Mouse (Mus musculus): ENCODE measurements around the gene Mcrip1. TPM values are rescaled to one million over a fixed set of nuclear protein-coding genes. Genes with fewer than 3 reads are reported as not detected.

Gene Mcrip1
- polyA plus RNA-seq, 1 experiment from 2014 or later: 267 TPM

DNA sequence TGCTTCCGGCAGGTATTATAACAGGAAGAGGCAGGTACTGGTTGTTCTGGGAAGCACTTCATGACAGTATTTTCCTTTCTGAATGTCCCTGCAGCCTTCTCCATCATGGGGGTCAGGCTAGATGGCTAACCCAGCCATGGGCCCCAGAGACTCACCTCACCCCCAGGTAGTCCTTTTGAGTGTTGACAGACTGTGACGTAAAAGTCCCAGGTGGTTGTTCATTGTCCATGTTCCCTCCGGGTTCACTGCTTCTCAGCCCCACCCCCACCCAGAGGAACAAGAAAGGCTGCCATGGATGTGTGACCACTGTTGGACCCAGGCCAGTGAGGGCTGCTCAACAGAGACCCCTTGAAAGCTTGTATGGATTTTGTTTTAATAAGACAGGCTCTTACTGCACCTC lies 56.2 kb downstream of the Mcrip1 start:
- H3K4me3 ChIP-seq (ENCODE audit: low read depth, low read length): peak overlapping the region; percentile 89; the same call in 1 of the 2 replicates
- H3K9me3 ChIP-seq (ENCODE audit: control insufficient read depth, low read length): no peaks in the 10 kb centered on the region
- WGBS: 55% methylated on average over 3 of the region's 3 CpGs
- no peaks in the 10 kb centered on the region for H3K27me3 ChIP-seq (ENCODE audit: control insufficient read depth, insufficient read depth, low read length)
- H3K36me3 ChIP-seq (ENCODE audit: control insufficient read depth, insufficient read depth, low read length): peaks cover 30% of the 10 kb centered on the region
- no peak for ATAC-seq (ENCODE audit: low read depth)
- peak overlapping the region; percentile 95 for H3K4me2 ChIP-seq (ENCODE audit: low read depth, low read length)
- peak overlapping the region; percentile 81; the same call in 1 of the 2 replicates for H3K9ac ChIP-seq (replicated peaks; ENCODE audit: low read depth, low read length)
- peaks cover 25% of the 10 kb centered on the region for H3K4me1 ChIP-seq (ENCODE audit: control insufficient read depth, insufficient read depth, low read length)
- H3K27ac ChIP-seq (ENCODE audit: low read depth, low read length): peak overlapping the region; percentile 36; the same call in 1 of the 2 replicates

Other genes with a start within 250 kb of the Mcrip1 start
- 4,176 and 4,177 TPM in 2 replicates for gene Actg1, start 201.2 kb downstream of the Mcrip1 start, polyA plus RNA-seq (2014; fragmentation: Nextera tagmentation; extraction: Ambion mirVana)
- gene Fscn2, start 188.2 kb downstream of the Mcrip1 start, polyA plus RNA-seq (2014; fragmentation: Nextera tagmentation; extraction: Ambion mirVana): 0.63 and 1.7 TPM in 2 replicates
- 74.8 and 86.8 TPM in 2 replicates for gene Faap100, start 171.0 kb downstream of the Mcrip1 start, polyA plus RNA-seq (2014; fragmentation: Nextera tagmentation; extraction: Ambion mirVana)
- 31.1 and 39.8 TPM in 2 replicates for gene Nploc4, start 112.0 kb downstream of the Mcrip1 start, polyA plus RNA-seq (2014; fragmentation: Nextera tagmentation; extraction: Ambion mirVana)
- not detected in 2 replicates for gene Tspan10, start 107.1 kb downstream of the Mcrip1 start, polyA plus RNA-seq (2014; fragmentation: Nextera tagmentation; extraction: Ambion mirVana)
- 0.31 and 0.59 TPM in 2 replicates for gene Pde6g, start 96.2 kb downstream of the Mcrip1 start, polyA plus RNA-seq (2014; fragmentation: Nextera tagmentation; extraction: Ambion mirVana)
- gene Oxld1, start 91.7 kb downstream of the Mcrip1 start, polyA plus RNA-seq (2014; fragmentation: Nextera tagmentation; extraction: Ambion mirVana): 12.0 and 12.9 TPM in 2 replicates
- gene Ccdc137, start 91.6 kb downstream of the Mcrip1 start, polyA plus RNA-seq (2014; fragmentation: Nextera tagmentation; extraction: Ambion mirVana): 21.6 and 28.4 TPM in 2 replicates
- gene Arl16, start 82.1 kb downstream of the Mcrip1 start, polyA plus RNA-seq (2014; fragmentation: Nextera tagmentation; extraction: Ambion mirVana): 65.5 and 68.1 TPM in 2 replicates
- gene Mrpl12, start 65.1 kb downstream of the Mcrip1 start, polyA plus RNA-seq (2014; fragmentation: Nextera tagmentation; extraction: Ambion mirVana): 131 and 135 TPM in 2 replicates
- 24.7 and 30.0 TPM in 2 replicates for gene Slc25a10, start 57.9 kb downstream of the Mcrip1 start, polyA plus RNA-seq (2014; fragmentation: Nextera tagmentation; extraction: Ambion mirVana)
- 0.19 and 0.22 TPM in 2 replicates for gene Gcgr, start 19.0 kb downstream of the Mcrip1 start, polyA plus RNA-seq (2014; fragmentation: Nextera tagmentation; extraction: Ambion mirVana)
- not detected in 2 replicates for gene Ppp1r27, start 1.4 kb upstream of the Mcrip1 start, polyA plus RNA-seq (2014; fragmentation: Nextera tagmentation; extraction: Ambion mirVana)
- gene P4hb, start 23.5 kb upstream of the Mcrip1 start, polyA plus RNA-seq (2014; fragmentation: Nextera tagmentation; extraction: Ambion mirVana): 248 and 330 TPM in 2 replicates
- 419 and 479 TPM in 2 replicates for gene Arhgdia, start 31.9 kb upstream of the Mcrip1 start, polyA plus RNA-seq (2014; fragmentation: Nextera tagmentation; extraction: Ambion mirVana)
- gene Alyref, start 48.6 kb upstream of the Mcrip1 start, polyA plus RNA-seq (2014; fragmentation: Nextera tagmentation; extraction: Ambion mirVana): 191 and 222 TPM in 2 replicates
- gene Anapc11, start 48.7 kb upstream of the Mcrip1 start, polyA plus RNA-seq (2014; fragmentation: Nextera tagmentation; extraction: Ambion mirVana): 209 and 236 TPM in 2 replicates
- 1.3 TPM in 1 of 2 replicates, not detected in the other for gene Npb, start 58.8 kb upstream of the Mcrip1 start, polyA plus RNA-seq (2014; fragmentation: Nextera tagmentation; extraction: Ambion mirVana)
- gene Pcyt2, start 68.2 kb upstream of the Mcrip1 start, polyA plus RNA-seq (2014; fragmentation: Nextera tagmentation; extraction: Ambion mirVana): 170 and 187 TPM in 2 replicates
- 42.8 and 48.2 TPM in 2 replicates for gene Sirt7, start 75.5 kb upstream of the Mcrip1 start, polyA plus RNA-seq (2014; fragmentation: Nextera tagmentation; extraction: Ambion mirVana)
- gene Mafg, start 83.9 kb upstream of the Mcrip1 start, polyA plus RNA-seq (2014; fragmentation: Nextera tagmentation; extraction: Ambion mirVana): 30.5 and 36.8 TPM in 2 replicates
- gene Pycr1, start 94.0 kb upstream of the Mcrip1 start, polyA plus RNA-seq (2014; fragmentation: Nextera tagmentation; extraction: Ambion mirVana): 15.3 and 24.9 TPM in 2 replicates
- 2.3 and 2.5 TPM in 2 replicates for gene Myadml2, start 98.4 kb upstream of the Mcrip1 start, polyA plus RNA-seq (2014; fragmentation: Nextera tagmentation; extraction: Ambion mirVana)
- gene Notum, start 111.4 kb upstream of the Mcrip1 start, polyA plus RNA-seq (2014; fragmentation: Nextera tagmentation; extraction: Ambion mirVana): 1.3 and 6.2 TPM in 2 replicates
- gene Aspscr1, start 123.2 kb upstream of the Mcrip1 start, polyA plus RNA-seq (2014; fragmentation: Nextera tagmentation; extraction: Ambion mirVana): 137 and 141 TPM in 2 replicates
- 87.6 and 95.8 TPM in 2 replicates for gene Cenpx, start 164.0 kb upstream of the Mcrip1 start, polyA plus RNA-seq (2014; fragmentation: Nextera tagmentation; extraction: Ambion mirVana)
- gene Lrrc45, start 164.2 kb upstream of the Mcrip1 start, polyA plus RNA-seq (2014; fragmentation: Nextera tagmentation; extraction: Ambion mirVana): 53.9 and 59.4 TPM in 2 replicates
- gene Rac3, start 171.7 kb upstream of the Mcrip1 start, polyA plus RNA-seq (2014; fragmentation: Nextera tagmentation; extraction: Ambion mirVana): 70.7 and 135 TPM in 2 replicates
- 10.2 and 10.5 TPM in 2 replicates for gene Dcxr, start 177.6 kb upstream of the Mcrip1 start, polyA plus RNA-seq (2014; fragmentation: Nextera tagmentation; extraction: Ambion mirVana)
- gene Cbr2, start 182.4 kb upstream of the Mcrip1 start, polyA plus RNA-seq (2014; fragmentation: Nextera tagmentation; extraction: Ambion mirVana): 0.39 and 0.81 TPM in 2 replicates
- 0.52 and 2.1 TPM in 2 replicates for gene Hmga1b, start 213.1 kb upstream of the Mcrip1 start, polyA plus RNA-seq (2014; fragmentation: Nextera tagmentation; extraction: Ambion mirVana)
- gene Rfng, start 234.5 kb upstream of the Mcrip1 start, polyA plus RNA-seq (2014; fragmentation: Nextera tagmentation; extraction: Ambion mirVana): 89.6 and 91.1 TPM in 2 replicates
- 302 and 312 TPM in 2 replicates for gene Gps1, start 234.5 kb upstream of the Mcrip1 start, polyA plus RNA-seq (2014; fragmentation: Nextera tagmentation; extraction: Ambion mirVana)
- gene Dus1l, start 246.7 kb upstream of the Mcrip1 start, polyA plus RNA-seq (2014; fragmentation: Nextera tagmentation; extraction: Ambion mirVana): 44.8 and 47.8 TPM in 2 replicates

Data from neural tube, embryonic 14.5 days (tissue).